Mouse (Mus musculus): Measurements from ENCODE around the gene Slc25a12. TPM values are rescaled to one million over a fixed set of nuclear protein-coding genes. Genes with fewer than 3 reads are reported as not detected.

Gene Slc25a12
- polyA plus RNA-seq, 1 experiment from 2014 or later = 74.2 TPM

GRCm38 (mm10) chr2:71264585-71264984 is 103.0 kb downstream of the Slc25a12 start:
- no peak overlapping the region for H3K4me2 ChIP-seq
- H3K27me3 ChIP-seq = no peaks in the 10 kb centered on the region
- 90% methylated on average over 20 of the region's 20 CpGs for WGBS
- no peak overlapping the region for H3K4me3 ChIP-seq
- no peak overlapping the region; the same call in 1 of the 2 replicates for H3K27ac ChIP-seq
- no peak overlapping the region for H3K9ac ChIP-seq
- ATAC-seq (ENCODE audit: low FRiP score) = no peak
- H3K9me3 ChIP-seq = no peaks in the 10 kb centered on the region
- H3K36me3 ChIP-seq = peaks cover 72% of the 10 kb centered on the region
- H3K4me1 ChIP-seq (replicated peaks) = no peaks in the 10 kb centered on the region

- ATAC-seq (ENCODE audit: low FRiP score) = no peak
- Histone ChIP-seq H3K9me3 (no peaks in the 10 kb centered on the region), H3K4me3 (no peak overlapping the region), H3K4me2 (no peak overlapping the region), H3K9ac (no peak overlapping the region), H3K27ac (no peak overlapping the region), H3K4me1 (replicated peaks) (no peaks in the 10 kb centered on the region), H3K36me3 (peaks cover 80% of the 10 kb centered on the region), H3K27me3 (no peaks in the 10 kb centered on the region)
- 93% methylated on average over 7 of the region's 7 CpGs for WGBS
These were observed 111.0 kb downstream of the Slc25a12 start for GRCm38 (mm10) chr2:71256581-71256980.

- 90% methylated on average over 4 of the region's 4 CpGs for WGBS
These were observed 112.7 kb downstream of the Slc25a12 start for GRCm38 (mm10) chr2:71254836-71255235.

GRCm38 (mm10) chr2:71250841-71251240 is 116.7 kb downstream of the Slc25a12 start:
- H3K27ac ChIP-seq = no peak overlapping the region
- no peak overlapping the region for H3K9ac ChIP-seq
- H3K4me1 ChIP-seq (replicated peaks) = peaks cover 5% of the 10 kb centered on the region
- H3K36me3 ChIP-seq = peaks cover 65% of the 10 kb centered on the region
- no peak for ATAC-seq (ENCODE audit: low FRiP score)
- WGBS = 81% methylated on average over 5 of the region's 5 CpGs
- H3K9me3 ChIP-seq = no peaks in the 10 kb centered on the region
- no peak overlapping the region for H3K4me2 ChIP-seq
- no peaks in the 10 kb centered on the region for H3K27me3 ChIP-seq
- H3K4me3 ChIP-seq = no peak overlapping the region

More at GRCm38 (mm10) chr2:71254836-71255235, 112.7 kb downstream of the Slc25a12 start:
- H3K4me1 ChIP-seq (replicated peaks) = no peaks in the 10 kb centered on the region
- no peaks in the 10 kb centered on the region for H3K27me3 ChIP-seq
- no peak overlapping the region for H3K27ac ChIP-seq
- no peak overlapping the region for H3K4me3 ChIP-seq
- H3K9ac ChIP-seq = no peak overlapping the region
- no peak overlapping the region for H3K4me2 ChIP-seq
- peaks cover 82% of the 10 kb centered on the region for H3K36me3 ChIP-seq
- ATAC-seq (ENCODE audit: low FRiP score) = no peak
- H3K9me3 ChIP-seq = no peaks in the 10 kb centered on the region

GRCm38 (mm10) chr2:71248071-71248470 is 119.5 kb downstream of the Slc25a12 start:
- no peak overlapping the region for H3K9ac ChIP-seq
- no peak overlapping the region for H3K4me3 ChIP-seq
- 88% methylated on average over 3 of the region's 3 CpGs for WGBS
- H3K27me3 ChIP-seq = no peaks in the 10 kb centered on the region
- H3K4me1 ChIP-seq (replicated peaks) = peaks cover 21% of the 10 kb centered on the region
- H3K27ac ChIP-seq = no peak overlapping the region
- H3K4me2 ChIP-seq = no peak overlapping the region
- no peak for ATAC-seq (ENCODE audit: low FRiP score)
- peaks cover 51% of the 10 kb centered on the region for H3K36me3 ChIP-seq
- no peaks in the 10 kb centered on the region for H3K9me3 ChIP-seq

- H3K4me2 ChIP-seq = no peak overlapping the region
- H3K4me1 ChIP-seq (replicated peaks) = peaks cover 23% of the 10 kb centered on the region
- no peaks in the 10 kb centered on the region for H3K9me3 ChIP-seq
- H3K4me3 ChIP-seq = no peak overlapping the region
- WGBS = 77% methylated on average over 5 of the region's 5 CpGs
- H3K9ac ChIP-seq = no peak overlapping the region
- peak overlapping the region; percentile 50 for H3K27ac ChIP-seq
- ATAC-seq (ENCODE audit: low FRiP score) = no peak
- H3K36me3 ChIP-seq = peaks cover 40% of the 10 kb centered on the region
- no peaks in the 10 kb centered on the region for H3K27me3 ChIP-seq
These were observed 121.5 kb downstream of the Slc25a12 start for GRCm38 (mm10) chr2:71246096-71246495.

GRCm38 (mm10) chr2:71245416-71245815 is 122.1 kb downstream of the Slc25a12 start:
- peak; percentile 92 for ATAC-seq (ENCODE audit: low FRiP score)

GRCm38 (mm10) chr2:71244807-71245206 is 122.7 kb downstream of the Slc25a12 start:
- no peak overlapping the region for H3K4me2 ChIP-seq
- peak overlapping the region; percentile 84 for H3K27ac ChIP-seq
- ATAC-seq (ENCODE audit: low FRiP score) = no peak
- no peaks in the 10 kb centered on the region for H3K9me3 ChIP-seq
- no peaks in the 10 kb centered on the region for H3K27me3 ChIP-seq
- no peak overlapping the region for H3K4me3 ChIP-seq
- no peak overlapping the region for H3K9ac ChIP-seq
- peaks cover 23% of the 10 kb centered on the region for H3K4me1 ChIP-seq (replicated peaks)
- H3K36me3 ChIP-seq = peaks cover 35% of the 10 kb centered on the region
- WGBS = 48% methylated on average over 7 of the region's 7 CpGs

More at GRCm38 (mm10) chr2:71245416-71245815, 122.1 kb downstream of the Slc25a12 start:
- Histone ChIP-seq H3K4me1 (replicated peaks) (peaks cover 23% of the 10 kb centered on the region), H3K4me3 (no peak overlapping the region), H3K9ac (0 out of 2 replicates have a peak overlapping the region, but pooled peaks have one; percentile 0), H3K4me2 (no peak overlapping the region), H3K27me3 (no peaks in the 10 kb centered on the region), H3K27ac (peak overlapping the region; percentile 84), H3K9me3 (no peaks in the 10 kb centered on the region), H3K36me3 (peaks cover 34% of the 10 kb centered on the region)
- 43% methylated on average over 3 of the region's 3 CpGs for WGBS

- WGBS = 59% methylated on average over 9 of the region's 9 CpGs
- peaks cover 35% of the 10 kb centered on the region for H3K36me3 ChIP-seq
- no peak overlapping the region for H3K4me3 ChIP-seq
- H3K27ac ChIP-seq = no peak overlapping the region
- no peak for ATAC-seq (ENCODE audit: low FRiP score)
- H3K4me1 ChIP-seq (replicated peaks) = peaks cover 23% of the 10 kb centered on the region
- H3K4me2 ChIP-seq = no peak overlapping the region
- H3K9me3 ChIP-seq = no peaks in the 10 kb centered on the region
- H3K9ac ChIP-seq = no peak overlapping the region
- H3K27me3 ChIP-seq = no peaks in the 10 kb centered on the region
These were observed 124.4 kb downstream of the Slc25a12 start for GRCm38 (mm10) chr2:71243058-71243672.

GRCm38 (mm10) chr2:71242180-71242579 is 125.4 kb downstream of the Slc25a12 start:
- 88% methylated on average over 3 of the region's 3 CpGs for WGBS
- Histone ChIP-seq H3K9ac (no peak overlapping the region), H3K27ac (no peak overlapping the region), H3K4me3 (no peak overlapping the region), H3K27me3 (no peaks in the 10 kb centered on the region), H3K9me3 (no peaks in the 10 kb centered on the region), H3K4me1 (replicated peaks) (peaks cover 23% of the 10 kb centered on the region), H3K4me2 (no peak overlapping the region), H3K36me3 (peaks cover 34% of the 10 kb centered on the region)
- no peak for ATAC-seq (ENCODE audit: low FRiP score)

GRCm38 (mm10) chr2:71241505-71241904 is 126.0 kb downstream of the Slc25a12 start:
- Histone ChIP-seq H3K27me3 (no peaks in the 10 kb centered on the region), H3K4me1 (replicated peaks) (peaks cover 22% of the 10 kb centered on the region), H3K4me3 (no peak overlapping the region), H3K9me3 (no peaks in the 10 kb centered on the region), H3K4me2 (no peak overlapping the region), H3K27ac (no peak overlapping the region), H3K9ac (no peak overlapping the region), H3K36me3 (peaks cover 35% of the 10 kb centered on the region)
- 92% methylated on average over 2 of the region's 2 CpGs for WGBS
- ATAC-seq (ENCODE audit: low FRiP score) = no peak

- H3K9ac ChIP-seq = no peak overlapping the region
- WGBS = 94% methylated on average over 6 of the region's 6 CpGs
- no peak for ATAC-seq (ENCODE audit: low FRiP score)
- H3K4me3 ChIP-seq = no peak overlapping the region
- H3K27ac ChIP-seq = no peak overlapping the region
- H3K9me3 ChIP-seq = no peaks in the 10 kb centered on the region
- no peaks in the 10 kb centered on the region for H3K4me1 ChIP-seq (replicated peaks)
- peaks cover 42% of the 10 kb centered on the region for H3K36me3 ChIP-seq
- H3K27me3 ChIP-seq = no peaks in the 10 kb centered on the region
- no peak overlapping the region for H3K4me2 ChIP-seq
These were observed 131.5 kb downstream of the Slc25a12 start for GRCm38 (mm10) chr2:71236009-71236408.

- 90% methylated on average over 4 of the region's 4 CpGs for WGBS
- no peak for ATAC-seq (ENCODE audit: low FRiP score)
- peaks cover 41% of the 10 kb centered on the region for H3K36me3 ChIP-seq
These were observed 132.1 kb downstream of the Slc25a12 start for GRCm38 (mm10) chr2:71235420-71235819.

More at GRCm38 (mm10) chr2:71235420-71235819, 132.1 kb downstream of the Slc25a12 start:
- H3K9ac ChIP-seq = no peak overlapping the region
- no peak overlapping the region for H3K4me2 ChIP-seq
- H3K4me1 ChIP-seq (replicated peaks) = no peaks in the 10 kb centered on the region
- no peak overlapping the region for H3K27ac ChIP-seq
- no peaks in the 10 kb centered on the region for H3K9me3 ChIP-seq
- no peak overlapping the region for H3K4me3 ChIP-seq
- no peaks in the 10 kb centered on the region for H3K27me3 ChIP-seq

Data from hindbrain, embryonic 13.5 days (tissue).